Comparison of ENCODE assay signal across 30 mouse cellular contexts in the genomic region with DNA sequence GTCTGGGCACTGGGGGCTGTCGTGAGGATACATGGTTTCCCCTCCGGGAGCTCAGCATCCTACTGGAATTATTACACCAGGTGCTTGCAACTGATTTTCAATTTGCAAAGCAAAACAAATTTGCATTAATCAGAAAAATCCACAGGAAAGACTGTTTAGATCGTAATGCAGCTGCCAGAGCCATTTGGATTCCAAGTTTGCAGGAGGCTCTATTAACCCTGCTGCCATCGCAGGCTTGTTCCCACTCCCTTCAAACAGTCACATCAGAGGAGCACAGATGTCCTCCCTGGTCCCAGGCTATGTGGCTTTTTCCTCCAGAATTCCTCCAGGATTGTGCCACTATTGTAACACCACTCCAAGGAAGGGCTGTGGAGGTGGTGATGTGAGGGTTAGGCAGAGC. TPM values are rescaled to one million over a fixed set of nuclear protein-coding genes. Genes with fewer than 3 reads are reported as not detected.
DNase-seq lines count a peak whose midpoint lies in the region; ATAC-seq lines count a peak whose summit lies in the region.
"Had no signal": no experiment of that assay in that cellular context is flagged by ENCODE, and none has a peak within 500 bp of the region (broad histone marks: within the 10 kb centered on the region; RNA-seq: fewer than 3 reads in every experiment).

No protein-coding gene starts in this region.

- H3K9me3 ChIP-seq in hindbrain, embryonic 15.5 days = no peaks in the 10 kb centered on the region
- H3K9me3 ChIP-seq in hindbrain, embryonic 12.5 days (replicated peaks) = no peaks in the 10 kb centered on the region
- H3K9me3 ChIP-seq in forebrain, embryonic 12.5 days = no peaks in the 10 kb centered on the region
- no peaks in the 10 kb centered on the region for H3K9me3 ChIP-seq in forebrain, embryonic 15.5 days
- no peaks in the 10 kb centered on the region for H3K9me3 ChIP-seq in midbrain, embryonic 14.5 days (ENCODE audit: control insufficient read depth, low read length)
- H3K9me3 ChIP-seq: embryonic facial prominence, embryonic 12.5 days had no signal

- no peak for DNase-seq in midbrain, embryonic 14.5 days
- DNase-seq in adrenal gland, adult 18-20 months (ENCODE audit: low spot score in 2 of 2) = no peak
- DNase-seq in adrenal gland, postnatal 10 days = no peak
- DNase-seq: adrenal gland, postnatal 36 days; cerebellum, adult 9-10 months; cerebellum, postnatal 36 days; gastrocnemius, postnatal 14 days; heart, postnatal 14 days; kidney, adult 8-10 months; layer of hippocampus, adult 9-11 months; liver; lung, adult 2 months; lung, postnatal 10 days; right cerebral cortex, postnatal 4 days; thymus, adult 2 months; thymus, postnatal 36 days had no signal

- H3K27ac ChIP-seq in hindbrain, embryonic 15.5 days (replicated peaks) = peak overlapping the region; percentile 65
- no peak overlapping the region for H3K27ac ChIP-seq in hindbrain, embryonic 12.5 days
- H3K27ac ChIP-seq in forebrain, embryonic 12.5 days = peak overlapping the region; percentile 43; the same call in 1 of the 2 replicates
- peak overlapping the region; percentile 68 for H3K27ac ChIP-seq in forebrain, embryonic 15.5 days (replicated peaks)
- H3K27ac ChIP-seq in midbrain, embryonic 14.5 days (replicated peaks; ENCODE audit: low read depth, low read length) = peak overlapping the region; percentile 77; the same call in 1 of the 2 replicates
- H3K27ac ChIP-seq: embryonic facial prominence, embryonic 12.5 days; kidney, postnatal 0 days; liver, embryonic 14.5 days; macrophage; stomach, postnatal 0 days had no signal

- 0 out of 2 replicates have a peak, but pooled peaks have one; percentile 27 for ATAC-seq in hindbrain, embryonic 15.5 days (ENCODE audit: low FRiP score, low read depth)
- no peak for ATAC-seq in hindbrain, embryonic 12.5 days (ENCODE audit: low FRiP score)
- ATAC-seq in forebrain, embryonic 12.5 days (ENCODE audit: low FRiP score) = no peak
- peak; percentile 49 for ATAC-seq in forebrain, embryonic 15.5 days (replicated peaks)
- ATAC-seq in midbrain, embryonic 14.5 days (ENCODE audit: low FRiP score, low TSS enrichment) = no peak
- ATAC-seq: CD4-positive, CD25-positive, alpha-beta regulatory T cell, adult 4 months; intestine, embryonic 16.5 days had no signal

- H3K36me3 ChIP-seq in hindbrain, embryonic 15.5 days = no peaks in the 10 kb centered on the region
- no peaks in the 10 kb centered on the region for H3K36me3 ChIP-seq in hindbrain, embryonic 12.5 days
- no peaks in the 10 kb centered on the region for H3K36me3 ChIP-seq in forebrain, embryonic 12.5 days (replicated peaks)
- H3K36me3 ChIP-seq in forebrain, embryonic 15.5 days = no peaks in the 10 kb centered on the region
- H3K36me3 ChIP-seq in midbrain, embryonic 14.5 days (ENCODE audit: control insufficient read depth, insufficient read depth, low read length) = no peaks in the 10 kb centered on the region
- H3K36me3 ChIP-seq: embryonic facial prominence, embryonic 12.5 days had no signal

- WGBS in hindbrain, embryonic 15.5 days = 49% methylated on average over 4 of the region's 4 CpGs
- 71% methylated on average over 4 of the region's 4 CpGs for WGBS in hindbrain, embryonic 12.5 days
- WGBS in forebrain, embryonic 12.5 days = 81% methylated on average over 4 of the region's 4 CpGs
- WGBS in forebrain, embryonic 15.5 days = 46% methylated on average over 4 of the region's 4 CpGs
- WGBS in midbrain, embryonic 14.5 days = 81% methylated on average over 4 of the region's 4 CpGs

- no peak overlapping the region for H3K4me2 ChIP-seq in hindbrain, embryonic 15.5 days
- no peak overlapping the region for H3K4me2 ChIP-seq in hindbrain, embryonic 12.5 days (replicated peaks)
- no peak overlapping the region for H3K4me2 ChIP-seq in forebrain, embryonic 12.5 days
- H3K4me2 ChIP-seq in forebrain, embryonic 15.5 days (replicated peaks) = no peak overlapping the region
- no peak overlapping the region for H3K4me2 ChIP-seq in midbrain, embryonic 14.5 days (ENCODE audit: low read length)
- H3K4me2 ChIP-seq: embryonic facial prominence, embryonic 12.5 days had no signal

- H3K27me3 ChIP-seq in hindbrain, embryonic 15.5 days = no peaks in the 10 kb centered on the region
- 0 out of 2 replicates have a peak, but pooled peaks cover 5% of the 10 kb centered on the region for H3K27me3 ChIP-seq in hindbrain, embryonic 12.5 days
- no peaks in the 10 kb centered on the region for H3K27me3 ChIP-seq in forebrain, embryonic 12.5 days
- no peaks in the 10 kb centered on the region for H3K27me3 ChIP-seq in forebrain, embryonic 15.5 days
- H3K27me3 ChIP-seq in midbrain, embryonic 14.5 days (ENCODE audit: control insufficient read depth, insufficient read depth, low read length) = no peaks in the 10 kb centered on the region
- H3K27me3 ChIP-seq: embryonic facial prominence, embryonic 12.5 days had no signal

- H3K9ac ChIP-seq in hindbrain, embryonic 15.5 days = no peak overlapping the region
- H3K9ac ChIP-seq in hindbrain, embryonic 12.5 days = no peak overlapping the region
- H3K9ac ChIP-seq in forebrain, embryonic 12.5 days = no peak overlapping the region
- H3K9ac ChIP-seq in forebrain, embryonic 15.5 days (replicated peaks) = no peak overlapping the region
- H3K9ac ChIP-seq in midbrain, embryonic 14.5 days (replicated peaks; ENCODE audit: low read length) = no peak overlapping the region
- H3K9ac ChIP-seq: embryonic facial prominence, embryonic 12.5 days; liver, embryonic 14.5 days had no signal

- H3K4me3 ChIP-seq in hindbrain, embryonic 15.5 days = no peak overlapping the region
- no peak overlapping the region for H3K4me3 ChIP-seq in hindbrain, embryonic 12.5 days
- H3K4me3 ChIP-seq in forebrain, embryonic 12.5 days (replicated peaks) = no peak overlapping the region
- no peak overlapping the region for H3K4me3 ChIP-seq in forebrain, embryonic 15.5 days
- no peak overlapping the region for H3K4me3 ChIP-seq in midbrain, embryonic 14.5 days (replicated peaks; ENCODE audit: low read depth, low read length)
- H3K4me3 ChIP-seq: embryonic facial prominence, embryonic 12.5 days had no signal

- H3K4me1 ChIP-seq in hindbrain, embryonic 15.5 days (replicated peaks) = peaks cover 31% of the 10 kb centered on the region
- peaks cover 17% of the 10 kb centered on the region; the same call in 1 of the 2 replicates for H3K4me1 ChIP-seq in hindbrain, embryonic 12.5 days
- H3K4me1 ChIP-seq in forebrain, embryonic 12.5 days = peaks cover 17% of the 10 kb centered on the region
- peaks cover 22% of the 10 kb centered on the region for H3K4me1 ChIP-seq in forebrain, embryonic 15.5 days
- peaks cover 18% of the 10 kb centered on the region for H3K4me1 ChIP-seq in midbrain, embryonic 14.5 days (ENCODE audit: control insufficient read depth, insufficient read depth, low read length)
- H3K4me1 ChIP-seq: embryonic facial prominence, embryonic 12.5 days had no signal

RNA-seq across cellular contexts. Expression of a gene that starts 54.5 kb away (rescaled TPM):
- polyA plus RNA-seq in hindbrain, embryonic 15.5 days (2015; fragmentation: Nextera tagmentation; extraction: Ambion mirVana) = 10.0 and 10.4 TPM in 2 replicates
- polyA plus RNA-seq in hindbrain, embryonic 12.5 days (2016; fragmentation: Nextera tagmentation; extraction: Ambion mirVana) = 5.3 and 5.9 TPM in 2 replicates
- polyA plus RNA-seq in forebrain, embryonic 12.5 days (2016; fragmentation: Nextera tagmentation; extraction: Ambion mirVana) = 3.5 and 3.7 TPM in 2 replicates
- 8.2 and 8.4 TPM in 2 replicates for polyA plus RNA-seq in forebrain, embryonic 15.5 days (2015; fragmentation: Nextera tagmentation; extraction: Ambion mirVana)
- polyA plus RNA-seq in midbrain, embryonic 14.5 days (2014; fragmentation: Nextera tagmentation; extraction: Ambion mirVana) = 13.2 and 15.9 TPM in 2 replicates
- total RNA-seq in adrenal gland, adult 18-20 months (2021) = 1 to 10 TPM; 4.2 to 9.3 TPM
- total RNA-seq in adrenal gland, postnatal 10 days (2021) = 1 to 10 TPM; 5.1 to 5.8 TPM
- total RNA-seq: granulocyte monocyte progenitor cell, adult 5-6 weeks; megakaryocyte-erythroid progenitor cell, adult 5-6 weeks; neutrophil, adult 5-6 weeks had no signal
- polyA plus RNA-seq: macrophage had no signal

Comparison
In these comparisons a context has a peak if more than half of its experiments do, and no peak if none do; other contexts are left out.
1. ATAC-seq: peak in hindbrain, embryonic 15.5 days (single experiment) and forebrain, embryonic 15.5 days (single experiment); none in hindbrain, embryonic 12.5 days (single experiment), forebrain, embryonic 12.5 days (single experiment) and midbrain, embryonic 14.5 days (single experiment).